Mouse (Mus musculus) ovary, postnatal 36 days (tissue): Measurements from ENCODE around the gene Mylpf.

Experiments used
- DNase-seq: peaks from one replicate; pipeline ENCODE4 v3.0.0; 2022; ENCODE audit warnings: low spot score, mixed read lengths

Gene Mylpf

DNA sequence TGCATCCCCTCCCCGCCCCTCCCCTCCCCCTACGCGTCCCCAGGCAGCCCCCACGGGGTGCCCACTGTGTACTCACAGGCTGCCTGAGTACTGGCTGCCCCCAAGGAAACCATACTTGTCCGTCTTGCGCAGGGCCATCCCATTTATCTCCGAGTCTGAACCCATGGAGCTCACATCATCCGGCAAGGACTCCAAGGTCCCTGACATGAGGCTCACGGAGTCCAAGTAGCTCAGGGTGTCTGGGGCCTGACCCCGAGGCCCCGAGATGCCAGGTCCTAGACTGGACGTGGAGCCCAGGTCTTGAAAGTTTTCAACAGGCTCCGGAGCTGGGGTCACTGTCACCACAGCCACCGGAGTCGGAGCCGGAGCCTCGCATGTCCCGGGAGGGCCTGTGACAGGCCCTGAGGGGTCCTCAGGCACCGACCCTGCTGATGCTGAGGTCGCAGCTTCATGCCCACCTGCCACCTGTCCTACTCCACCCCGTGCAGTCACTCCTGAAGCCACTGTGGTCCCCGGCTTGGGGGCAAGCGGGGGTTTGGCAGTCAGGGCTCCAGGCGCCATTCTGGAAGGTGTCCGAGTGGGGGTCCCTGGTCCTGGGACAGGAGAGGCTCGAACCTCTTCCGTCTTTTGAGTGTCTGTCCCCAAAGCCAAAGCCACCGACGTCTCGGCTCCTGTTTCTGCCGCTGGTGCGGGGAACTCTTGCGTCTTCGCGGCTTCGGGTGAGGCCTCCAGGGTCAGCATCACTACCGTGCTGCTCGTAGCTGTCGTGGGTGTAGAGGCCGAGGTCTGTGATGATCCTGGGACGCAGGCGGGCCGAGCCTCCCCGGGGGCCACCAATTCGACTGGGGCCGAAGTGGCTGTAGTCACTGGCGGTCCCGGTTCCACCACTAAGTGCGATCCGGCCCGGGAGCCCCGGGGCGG, 1.1 kb upstream of the Mylpf start:
- DNase-seq: no peak

- no peak for DNase-seq
Measured at GRCm38 (mm10) chr7:127208295-127208552, 466 bp upstream of the Mylpf start, which contains the start of gene Tbc1d10b. Gene Tbc1d10b, minus strand, starts transcription at chr7:127208468.

- DNase-seq: no peak
Measured at GRCm38 (mm10) chr7:127209851-127210250, 1.2 kb downstream of the Mylpf start.

DNA sequence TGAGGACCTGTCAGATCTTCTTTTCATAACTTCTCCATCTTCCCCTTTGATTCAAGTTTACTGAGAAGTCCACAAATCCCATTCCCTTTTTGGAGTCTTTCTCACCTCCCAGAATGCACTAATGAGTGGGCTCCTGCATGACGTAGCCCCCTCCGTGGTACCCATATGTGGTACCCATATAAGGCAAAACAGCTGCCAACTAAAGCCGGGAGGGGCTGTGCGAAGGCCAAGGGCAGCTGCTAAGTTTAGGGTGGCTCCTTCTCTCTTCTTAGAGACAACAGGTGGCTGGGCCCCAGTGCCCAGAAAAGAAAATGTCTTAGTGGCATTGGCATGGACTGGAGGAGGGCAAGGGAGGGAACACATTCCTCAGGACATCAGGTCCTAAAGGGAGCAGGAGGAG, 1.6 kb downstream of the Mylpf start:
- DNase-seq: no peak

GRCm38 (mm10) chr7:127211014-127211745, 2.5 kb downstream of the Mylpf start:
- no peak for DNase-seq

DNA sequence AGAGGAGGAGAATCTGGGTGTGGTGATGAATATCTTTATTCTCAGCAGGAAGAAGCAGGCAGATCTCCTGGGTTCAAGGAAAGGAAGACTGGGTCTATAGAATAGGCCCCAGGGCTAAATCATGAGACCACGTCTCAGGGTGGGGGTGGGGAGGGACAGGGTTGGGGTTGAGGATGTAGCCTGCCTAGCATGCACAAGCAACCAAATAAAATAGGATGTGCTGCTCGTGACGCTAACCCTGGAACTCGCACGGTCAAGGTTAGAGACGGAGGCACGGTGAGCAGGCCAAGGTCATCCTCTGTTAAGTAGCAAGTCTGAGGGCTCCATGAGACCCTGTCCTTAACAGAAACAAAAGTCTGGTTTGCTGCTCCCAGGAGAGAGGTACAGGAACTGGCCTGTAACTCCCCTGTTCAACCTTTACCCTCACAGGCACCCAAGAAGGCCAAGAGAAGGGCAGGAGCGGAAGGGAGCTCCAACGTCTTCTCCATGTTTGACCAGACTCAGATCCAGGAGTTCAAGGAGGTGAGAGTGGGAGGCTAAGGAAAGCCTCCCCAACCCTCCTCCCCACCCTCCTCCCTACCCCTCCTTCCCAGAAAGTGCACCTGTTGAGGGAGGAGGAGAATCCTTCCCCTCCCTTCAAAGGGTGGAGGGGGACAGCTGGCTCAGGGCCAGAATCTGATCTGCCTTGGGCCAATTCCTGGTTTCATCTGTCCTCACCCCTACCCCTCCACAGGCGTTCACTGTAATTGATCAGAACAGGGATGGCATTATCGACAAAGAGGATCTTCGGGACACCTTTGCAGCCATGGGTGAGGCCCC, 4.0 kb downstream of the Mylpf start:
- no peak for DNase-seq

GRCm38 (mm10) chr7:127213485-127213884, 4.8 kb downstream of the Mylpf start:
- DNase-seq: no peak

DNA sequence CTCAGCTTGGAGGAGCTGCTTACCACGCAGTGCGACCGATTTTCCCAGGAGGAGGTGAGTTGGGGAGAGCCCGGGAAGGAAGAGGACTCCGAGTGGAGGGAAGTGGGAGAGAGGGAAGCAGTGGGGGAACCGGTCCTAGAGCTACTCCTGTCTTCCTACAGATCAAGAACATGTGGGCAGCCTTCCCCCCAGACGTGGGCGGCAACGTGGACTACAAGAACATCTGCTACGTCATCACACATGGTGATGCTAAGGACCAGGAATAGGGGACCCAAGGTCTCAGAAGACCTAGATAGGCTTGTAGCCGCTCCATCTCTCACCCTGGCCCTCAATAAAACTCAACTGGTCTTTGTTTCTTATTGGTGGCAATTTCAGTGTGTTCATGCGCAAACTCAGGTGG, 5.2 kb downstream of the Mylpf start:
- no peak for DNase-seq

DNA sequence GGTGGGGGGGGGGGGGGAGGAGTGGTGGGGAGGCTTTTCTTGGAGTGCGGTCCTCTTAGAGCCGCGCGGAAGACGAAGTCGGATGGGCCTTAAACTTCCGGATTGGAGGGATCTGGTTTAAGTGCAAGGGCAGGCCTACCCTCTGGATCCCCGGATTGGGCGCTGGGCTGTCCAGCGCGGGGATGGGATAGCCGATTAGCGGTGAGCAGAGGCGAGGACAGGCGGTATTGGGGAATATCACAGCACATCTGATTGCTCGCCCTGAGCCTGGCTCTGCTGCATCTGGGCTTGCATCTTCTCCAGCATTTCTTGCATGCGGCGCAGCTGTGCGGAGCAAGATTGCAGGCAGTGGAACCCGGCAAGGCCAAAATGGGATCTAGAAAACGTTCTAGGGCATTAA, 5.8 kb downstream of the Mylpf start:
- DNase-seq: peak; percentile 36

DNA sequence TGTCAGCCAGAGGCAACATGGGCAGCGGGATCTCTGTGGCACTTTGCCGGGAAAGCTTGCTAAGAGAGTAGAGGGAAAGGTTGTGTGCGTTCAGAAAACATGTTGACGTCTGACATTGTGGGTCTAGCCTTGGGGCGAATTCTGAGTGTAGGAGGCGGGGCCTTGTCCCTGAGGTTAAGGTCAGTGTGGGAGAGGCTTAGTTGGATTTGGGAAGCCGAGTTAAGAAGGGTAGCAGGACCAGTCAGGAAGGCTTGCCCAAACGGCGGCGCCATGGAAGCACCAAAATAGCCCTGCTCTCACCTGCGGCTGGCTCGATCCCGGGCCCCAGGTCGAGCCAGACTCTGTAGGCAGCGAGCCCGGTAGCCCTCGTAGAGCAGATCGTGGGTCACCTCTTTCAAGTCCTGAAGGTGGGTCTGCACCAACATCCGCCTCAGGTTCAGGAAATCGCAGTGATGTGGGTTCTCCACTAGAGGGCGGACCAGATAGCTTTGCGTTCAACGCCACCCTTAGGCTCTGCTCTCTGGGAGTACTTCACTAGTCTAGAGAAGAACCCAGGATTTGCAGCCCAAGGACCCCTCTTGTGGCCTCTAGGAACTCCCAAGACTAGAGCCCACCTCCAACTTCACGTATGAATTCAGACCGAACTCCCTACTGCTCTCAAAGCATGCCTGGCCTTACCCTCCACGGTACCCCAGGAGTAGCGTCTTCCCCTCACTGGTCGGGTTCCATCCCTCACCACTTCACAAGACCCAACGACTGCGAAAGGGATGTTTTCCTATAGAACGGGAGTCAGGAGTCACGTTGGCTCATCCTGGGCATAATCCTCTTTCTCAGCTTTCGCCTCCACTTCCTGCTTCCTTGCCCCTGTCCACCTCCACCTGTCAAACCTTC, 6.5 kb downstream of the Mylpf start:
- DNase-seq: peak; percentile 52

DNA sequence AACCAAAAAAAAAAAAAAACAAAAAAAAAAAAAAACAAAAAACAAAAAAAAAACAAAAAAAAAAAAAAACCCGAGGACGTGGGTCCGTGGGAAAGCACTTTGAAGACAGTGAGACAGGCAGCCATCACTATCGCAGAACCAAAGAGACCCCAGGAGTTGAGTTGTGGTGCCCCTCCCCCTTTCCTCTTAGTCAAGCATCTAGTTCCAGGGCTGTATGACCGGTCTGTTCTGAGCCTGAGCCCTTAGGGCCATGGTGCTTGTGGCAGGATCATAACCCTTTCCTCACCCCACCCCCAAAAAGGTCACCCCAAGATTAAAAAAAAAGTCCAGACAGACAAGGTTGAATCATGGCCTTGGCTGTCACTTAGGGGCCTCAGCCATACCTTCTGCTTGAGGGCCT, 7.6 kb downstream of the Mylpf start:
- DNase-seq: no peak

DNA sequence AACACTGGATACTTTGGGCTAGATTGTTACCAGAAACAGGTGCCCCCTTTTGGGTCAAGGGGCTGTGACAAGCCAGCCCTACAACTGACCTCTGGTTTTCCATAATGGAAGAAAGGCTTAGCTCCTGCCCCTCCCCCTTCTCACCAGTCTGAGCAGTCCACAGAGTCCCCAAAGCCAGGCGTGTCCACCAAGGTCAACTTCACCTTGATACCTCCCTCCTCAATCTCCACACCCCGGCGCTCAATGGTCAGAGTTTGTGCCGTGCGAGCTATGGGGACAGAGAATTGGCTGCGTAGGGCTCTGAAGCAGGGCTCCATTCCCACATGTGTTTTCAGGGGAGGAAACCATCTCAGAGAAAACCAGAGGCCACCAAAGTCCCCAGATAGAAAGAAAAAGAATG, 8.8 kb downstream of the Mylpf start:
- no peak for DNase-seq

DNA sequence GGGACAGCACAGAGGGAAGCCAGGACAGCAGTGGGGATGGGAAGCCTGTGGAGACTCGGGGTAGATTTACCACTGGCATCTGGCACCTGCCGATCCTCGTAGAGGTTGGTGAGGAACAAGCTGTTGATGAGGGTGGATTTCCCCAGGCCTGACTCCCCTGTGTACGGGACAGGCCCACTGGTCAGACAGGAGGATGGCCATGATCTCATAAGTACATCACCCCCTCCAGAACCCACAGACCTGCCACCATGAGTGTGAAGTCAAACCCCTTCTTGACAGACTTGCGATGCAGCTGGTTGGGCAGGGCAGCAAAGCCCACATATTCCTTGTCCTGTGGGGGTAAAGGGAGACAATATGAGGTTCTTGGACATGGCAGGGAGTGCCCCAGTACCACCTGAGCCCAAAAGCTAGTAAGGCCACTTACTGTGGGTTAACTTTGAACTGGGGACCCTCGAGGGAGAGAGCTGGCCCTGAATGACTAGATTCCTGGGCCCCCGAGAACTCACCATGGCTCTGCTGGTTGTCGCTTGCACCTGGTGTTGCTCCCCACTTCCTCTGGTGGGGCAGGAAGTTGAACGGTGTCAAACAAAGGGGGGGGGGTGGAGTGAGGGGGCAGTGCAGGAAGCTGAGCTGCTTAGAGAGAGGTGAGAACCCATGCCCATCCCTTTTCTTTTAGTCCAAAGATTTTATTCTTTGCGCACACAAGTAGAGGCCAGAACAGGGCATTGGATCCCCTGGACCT, 9.4 kb downstream of the Mylpf start:
- no peak for DNase-seq

DNA sequence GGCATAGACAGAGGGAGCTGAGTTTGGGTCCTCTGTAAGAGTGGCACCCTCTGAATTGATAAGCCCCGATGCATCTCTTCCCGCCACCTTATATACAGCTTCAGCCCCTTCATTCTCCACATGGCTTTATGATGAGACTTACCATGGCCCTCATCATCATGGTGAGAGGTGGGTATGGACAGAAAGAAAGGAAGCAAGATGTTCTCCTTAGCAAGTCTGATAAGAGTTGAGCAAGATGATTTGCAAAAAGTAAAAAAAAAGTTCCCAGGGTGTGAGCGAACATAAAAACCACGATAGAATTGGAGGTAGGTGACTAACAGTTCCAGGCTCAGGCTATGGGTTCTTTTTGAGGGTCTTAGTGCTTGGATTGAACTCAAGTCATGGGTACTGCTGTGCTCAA, 10.0 kb downstream of the Mylpf start:
- no peak for DNase-seq

DNA sequence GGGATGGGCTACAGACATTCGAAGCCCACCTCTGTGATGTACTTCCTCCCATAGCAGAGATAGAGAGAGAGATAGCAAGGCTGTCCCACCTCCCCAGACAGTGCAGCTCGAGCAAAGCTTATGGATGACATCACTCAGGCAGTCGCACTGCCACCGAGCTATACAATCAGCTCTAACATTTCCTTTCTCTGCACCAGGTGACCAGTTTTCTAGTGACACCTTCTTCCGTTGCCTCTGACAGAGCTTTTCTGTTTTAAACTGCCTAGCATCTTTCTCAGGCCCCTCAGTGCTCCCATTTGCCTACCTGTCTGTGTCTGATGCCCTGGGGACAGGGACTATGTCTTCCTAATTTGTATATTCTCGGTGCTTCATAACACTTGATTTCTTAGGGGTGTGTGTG, 11.8 kb downstream of the Mylpf start:
- DNase-seq: no peak

GRCm38 (mm10) chr7:127223106-127223505, 14.4 kb downstream of the Mylpf start:
- DNase-seq: no peak

- DNase-seq: no peak
Measured at GRCm38 (mm10) chr7:127223515-127224478, 15.1 kb downstream of the Mylpf start.

DNA sequence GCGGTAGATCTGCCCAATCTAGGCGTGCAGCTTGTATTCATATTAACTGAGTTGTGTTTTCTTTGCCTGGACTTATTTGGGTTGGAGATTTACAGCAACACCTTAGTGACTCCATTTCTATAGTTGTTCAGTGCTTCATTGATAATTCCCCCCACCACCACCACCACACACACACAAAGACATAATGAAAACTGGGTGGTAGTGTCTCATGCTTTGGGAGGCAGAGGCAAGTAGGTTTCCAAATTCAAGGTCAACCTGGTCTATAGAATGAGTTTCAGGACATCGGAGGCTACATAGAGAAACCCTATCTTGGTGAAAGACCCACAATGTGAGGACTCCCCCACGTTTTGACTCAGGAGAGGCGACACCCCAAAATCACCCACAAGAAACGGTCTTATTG, 15.9 kb downstream of the Mylpf start:
- no peak for DNase-seq

GRCm38 (mm10) chr7:127225147-127225995, 16.7 kb downstream of the Mylpf start:
- no peak for DNase-seq
